Mouse (Mus musculus) liver, embryonic 16.5 days (tissue): ENCODE data around the gene Nxph4. TPM values are rescaled to one million over a fixed set of nuclear protein-coding genes. Genes with fewer than 3 reads are reported as not detected.

Experiments
- polyA plus RNA-seq: library from polyadenylated mRNA; unstranded; fragments of >200 nt; fragmentation: Nextera tagmentation; extraction: Ambion mirVana; gene quantifications from 2 replicates; pipeline ENCODE4 v1.2.1, GENCODE M21; 2015

Gene Nxph4
- polyA plus RNA-seq, 1 experiment from 2014 or later, result 0.14 TPM

Other genes starting within 250 kb of the Nxph4 start
- 5.7 and 6.5 TPM in 2 replicates for gene Mbd6, start 245.5 kb downstream of the Nxph4 start, polyA plus RNA-seq
- gene Mars, start 222.8 kb downstream of the Nxph4 start, polyA plus RNA-seq, result 100 and 109 TPM in 2 replicates
- 12.2 and 13.2 TPM in 2 replicates for gene Arhgap9, start 212.6 kb downstream of the Nxph4 start, polyA plus RNA-seq
- gene Gli1, start 192.6 kb downstream of the Nxph4 start, polyA plus RNA-seq, result 0.15 and 0.21 TPM in 2 replicates
- gene Inhbe, start 180.1 kb downstream of the Nxph4 start, polyA plus RNA-seq, result 0.78 and 0.99 TPM in 2 replicates
- gene Inhbc, start 164.1 kb downstream of the Nxph4 start, polyA plus RNA-seq, result 4.3 and 5.9 TPM in 2 replicates
- 10.2 and 13.3 TPM in 2 replicates for gene R3hdm2, start 154.2 kb downstream of the Nxph4 start, polyA plus RNA-seq
- gene Stac3, start 32.9 kb downstream of the Nxph4 start, polyA plus RNA-seq, result 0.59 and 0.65 TPM in 2 replicates
- 62.5 and 67.9 TPM in 2 replicates for gene Ndufa4l2, start 19.6 kb downstream of the Nxph4 start, polyA plus RNA-seq
- 180 and 183 TPM in 2 replicates for gene Shmt2, start 12.1 kb downstream of the Nxph4 start, polyA plus RNA-seq
- gene Lrp1, start 86.6 kb upstream of the Nxph4 start, polyA plus RNA-seq, result 31.9 and 36.3 TPM in 2 replicates
- 14.8 and 17.7 TPM in 2 replicates for gene Stat6, start 108.4 kb upstream of the Nxph4 start, polyA plus RNA-seq
- gene Nemp1, start 132.3 kb upstream of the Nxph4 start, polyA plus RNA-seq, result 6.7 and 7.1 TPM in 2 replicates
- 3.0 and 3.9 TPM in 2 replicates for gene Nab2, start 134.0 kb upstream of the Nxph4 start, polyA plus RNA-seq
- gene Myo1a, start 170.6 kb upstream of the Nxph4 start, polyA plus RNA-seq, result 0.11 and 0.55 TPM in 2 replicates
- gene Tac2, start 189.9 kb upstream of the Nxph4 start, polyA plus RNA-seq, result 11.3 and 13.1 TPM in 2 replicates
- 0.69 and 0.70 TPM in 2 replicates for gene Zbtb39, start 205.0 kb upstream of the Nxph4 start, polyA plus RNA-seq
- gene Gpr182, start 217.2 kb upstream of the Nxph4 start, polyA plus RNA-seq, result 13.4 and 15.6 TPM in 2 replicates
- 0.12 and 0.20 TPM in 2 replicates for gene Rdh1, start 225.2 kb upstream of the Nxph4 start, polyA plus RNA-seq
- 0.14 and 0.25 TPM in 2 replicates for gene Rdh16f1, start 225.2 kb upstream of the Nxph4 start, polyA plus RNA-seq
- gene Rdh9, start 241.8 kb upstream of the Nxph4 start, polyA plus RNA-seq, result not detected in 2 replicates